Mouse (Mus musculus): Measurements from ENCODE around the gene Cxcr5. TPM values are rescaled to one million over a fixed set of nuclear protein-coding genes. Genes with fewer than 3 reads are reported as not detected.

Gene Cxcr5
- polyA plus RNA-seq, 1 experiment from 2014 or later: 0.13 TPM

GRCm38 (mm10) chr9:44498421-44499355 is 63.0 kb downstream of the Cxcr5 start:
- no peaks in the 10 kb centered on the region for H3K9me3 ChIP-seq (replicated peaks; ENCODE audit: control insufficient read depth, low read length)
- peaks cover 42% of the 10 kb centered on the region for H3K4me1 ChIP-seq (ENCODE audit: control insufficient read depth, insufficient read depth, low read length)
- H3K4me2 ChIP-seq (ENCODE audit: low read depth, low read length): peak overlapping the region; percentile 85
- peak overlapping the region; percentile 72 for H3K9ac ChIP-seq (replicated peaks; ENCODE audit: low read length)
- ATAC-seq (replicated peaks; ENCODE audit: insufficient number of reproducible peaks, low FRiP score, low TSS enrichment, low read depth) (peak; percentile 78), DNase-seq (ENCODE audit: low spot score) (peak; percentile 91)
- no peaks in the 10 kb centered on the region for H3K36me3 ChIP-seq (replicated peaks; ENCODE audit: control insufficient read depth, insufficient read depth, low read depth, low read length)
- 0% methylated on average over 58 of the region's 59 CpGs for WGBS
- H3K27ac ChIP-seq (replicated peaks; ENCODE audit: low read depth, low read length): peak overlapping the region; percentile 92
- H3K27me3 ChIP-seq (ENCODE audit: control insufficient read depth, insufficient read depth, low read length): no peaks in the 10 kb centered on the region
- peak overlapping the region; percentile 41 for H3K4me3 ChIP-seq (ENCODE audit: low read depth, low read length)

- Histone ChIP-seq H3K4me3 (ENCODE audit: low read depth, low read length) (peak overlapping the region; percentile 41), H3K9me3 (replicated peaks; ENCODE audit: control insufficient read depth, low read length) (no peaks in the 10 kb centered on the region), H3K27me3 (ENCODE audit: control insufficient read depth, insufficient read depth, low read length) (no peaks in the 10 kb centered on the region), H3K36me3 (replicated peaks; ENCODE audit: control insufficient read depth, insufficient read depth, low read depth, low read length) (no peaks in the 10 kb centered on the region), H3K4me2 (ENCODE audit: low read depth, low read length) (peak overlapping the region; percentile 85), H3K9ac (replicated peaks; ENCODE audit: low read length) (peak overlapping the region; percentile 72), H3K4me1 (ENCODE audit: control insufficient read depth, insufficient read depth, low read length) (peaks cover 45% of the 10 kb centered on the region), H3K27ac (replicated peaks; ENCODE audit: low read depth, low read length) (peak overlapping the region; percentile 92)
- ATAC-seq (replicated peaks; ENCODE audit: insufficient number of reproducible peaks, low FRiP score, low TSS enrichment, low read depth) (no peak; the same call in 1 of the 2 replicates), DNase-seq (ENCODE audit: low spot score) (peak; percentile 81)
- WGBS: 2% methylated on average over 11 of the region's 11 CpGs
These were observed 63.9 kb downstream of the Cxcr5 start for GRCm38 (mm10) chr9:44497624-44498377.

DNA sequence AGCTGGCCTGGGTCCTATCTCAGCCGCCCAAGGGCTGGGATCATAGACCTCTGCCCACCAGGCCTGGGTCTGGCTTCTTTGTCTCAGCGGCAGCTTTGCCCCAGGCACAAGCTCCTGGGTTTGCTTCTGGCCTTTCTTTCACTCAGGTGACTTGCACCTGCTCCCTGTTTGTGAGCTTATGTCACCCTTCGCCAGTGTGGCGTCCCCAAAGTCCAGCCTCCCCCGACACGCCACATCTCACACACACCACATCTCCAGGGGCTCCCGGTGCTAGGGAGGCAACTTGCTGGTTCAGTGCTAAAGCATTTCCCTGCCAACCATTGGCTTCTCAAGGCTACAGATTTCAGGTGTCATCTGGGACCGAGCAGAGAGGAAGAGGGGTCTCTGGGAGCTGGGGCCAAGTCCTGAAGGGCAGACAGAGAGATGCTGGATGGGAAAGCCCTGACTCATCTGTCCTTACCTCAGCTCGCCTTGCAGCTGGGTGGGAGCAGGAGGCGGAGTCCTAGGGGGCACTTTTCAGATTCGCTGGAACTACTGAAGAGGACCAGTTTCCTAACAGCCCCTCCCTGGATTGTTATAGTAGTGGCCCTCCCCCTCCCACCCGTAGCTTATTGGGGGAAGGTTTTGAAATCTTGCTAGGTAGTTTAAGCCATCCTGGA is 64.7 kb downstream of the Cxcr5 start:
- DNase-seq (ENCODE audit: low spot score): peak; percentile 18
- Histone ChIP-seq H3K9me3 (replicated peaks; ENCODE audit: control insufficient read depth, low read length) (no peaks in the 10 kb centered on the region), H3K27me3 (ENCODE audit: control insufficient read depth, insufficient read depth, low read length) (no peaks in the 10 kb centered on the region), H3K4me1 (ENCODE audit: control insufficient read depth, insufficient read depth, low read length) (peaks cover 48% of the 10 kb centered on the region), H3K9ac (replicated peaks; ENCODE audit: low read length) (0 out of 2 replicates have a peak overlapping the region, but pooled peaks have one; percentile 9), H3K4me3 (ENCODE audit: low read depth, low read length) (no peak overlapping the region), H3K27ac (replicated peaks; ENCODE audit: low read depth, low read length) (0 out of 2 replicates have a peak overlapping the region, but pooled peaks have one; percentile 16), H3K4me2 (ENCODE audit: low read depth, low read length) (peak overlapping the region; percentile 13; the same call in 1 of the 2 replicates), H3K36me3 (replicated peaks; ENCODE audit: control insufficient read depth, insufficient read depth, low read depth, low read length) (no peaks in the 10 kb centered on the region)
- ATAC-seq (replicated peaks; ENCODE audit: insufficient number of reproducible peaks, low FRiP score, low TSS enrichment, low read depth): no peak
- 42% methylated on average over 12 of the region's 12 CpGs for WGBS

DNA sequence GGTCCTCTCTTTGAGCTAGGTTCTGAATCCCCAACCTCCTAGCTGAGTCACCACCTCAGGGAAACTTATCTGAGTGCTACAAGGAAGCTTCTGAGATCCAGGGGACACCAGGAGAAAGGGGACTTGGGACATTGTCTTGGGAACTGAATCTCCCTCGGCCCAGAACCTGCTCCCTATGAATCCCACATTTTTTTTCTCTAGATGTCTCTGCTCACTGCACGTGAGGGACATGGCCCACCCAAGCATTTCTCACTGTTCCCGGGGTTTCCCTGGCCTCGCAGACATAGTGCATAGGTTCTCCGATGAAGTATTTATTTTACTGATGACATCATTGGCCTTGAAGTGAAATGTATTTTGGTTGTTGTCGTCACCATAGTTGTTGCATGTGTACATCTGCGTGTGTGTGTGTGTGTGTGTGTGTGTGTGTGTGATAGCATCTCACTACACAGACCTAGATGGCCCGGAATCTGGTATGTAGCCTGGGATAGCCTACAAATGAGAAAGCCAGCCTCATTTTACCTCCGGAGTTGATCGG is 65.8 kb downstream of the Cxcr5 start:
- H3K9me3 ChIP-seq (replicated peaks; ENCODE audit: control insufficient read depth, low read length): no peaks in the 10 kb centered on the region
- peaks cover 54% of the 10 kb centered on the region for H3K4me1 ChIP-seq (ENCODE audit: control insufficient read depth, insufficient read depth, low read length)
- 86% methylated on average over 10 of the region's 10 CpGs for WGBS
- no peak for ATAC-seq (replicated peaks; ENCODE audit: insufficient number of reproducible peaks, low FRiP score, low TSS enrichment, low read depth)
- H3K36me3 ChIP-seq (replicated peaks; ENCODE audit: control insufficient read depth, insufficient read depth, low read depth, low read length): no peaks in the 10 kb centered on the region
- no peak overlapping the region for H3K4me3 ChIP-seq (ENCODE audit: low read depth, low read length)
- H3K27me3 ChIP-seq (ENCODE audit: control insufficient read depth, insufficient read depth, low read length): no peaks in the 10 kb centered on the region
- H3K4me2 ChIP-seq (ENCODE audit: low read depth, low read length): no peak overlapping the region
- H3K27ac ChIP-seq (replicated peaks; ENCODE audit: low read depth, low read length): 0 out of 2 replicates have a peak overlapping the region, but pooled peaks have one; percentile 32
- H3K9ac ChIP-seq (replicated peaks; ENCODE audit: low read length): no peak overlapping the region
- no peak for DNase-seq (ENCODE audit: low spot score)

- 26% methylated on average over 9 of the region's 9 CpGs for WGBS
- no peaks in the 10 kb centered on the region for H3K9me3 ChIP-seq (replicated peaks; ENCODE audit: control insufficient read depth, low read length)
- no peaks in the 10 kb centered on the region for H3K36me3 ChIP-seq (replicated peaks; ENCODE audit: control insufficient read depth, insufficient read depth, low read depth, low read length)
- no peak overlapping the region for H3K9ac ChIP-seq (replicated peaks; ENCODE audit: low read length)
- no peak overlapping the region for H3K4me3 ChIP-seq (ENCODE audit: low read depth, low read length)
- DNase-seq (ENCODE audit: low spot score): peak; percentile 35
- peak overlapping the region; percentile 32; the same call in 1 of the 2 replicates for H3K27ac ChIP-seq (replicated peaks; ENCODE audit: low read depth, low read length)
- H3K27me3 ChIP-seq (ENCODE audit: control insufficient read depth, insufficient read depth, low read length): no peaks in the 10 kb centered on the region
- peaks cover 57% of the 10 kb centered on the region for H3K4me1 ChIP-seq (ENCODE audit: control insufficient read depth, insufficient read depth, low read length)
- ATAC-seq (replicated peaks; ENCODE audit: insufficient number of reproducible peaks, low FRiP score, low TSS enrichment, low read depth): no peak
- peak overlapping the region; percentile 5; the same call in 1 of the 2 replicates for H3K4me2 ChIP-seq (ENCODE audit: low read depth, low read length)
These were observed 66.5 kb downstream of the Cxcr5 start for GRCm38 (mm10) chr9:44494863-44495809.

DNA sequence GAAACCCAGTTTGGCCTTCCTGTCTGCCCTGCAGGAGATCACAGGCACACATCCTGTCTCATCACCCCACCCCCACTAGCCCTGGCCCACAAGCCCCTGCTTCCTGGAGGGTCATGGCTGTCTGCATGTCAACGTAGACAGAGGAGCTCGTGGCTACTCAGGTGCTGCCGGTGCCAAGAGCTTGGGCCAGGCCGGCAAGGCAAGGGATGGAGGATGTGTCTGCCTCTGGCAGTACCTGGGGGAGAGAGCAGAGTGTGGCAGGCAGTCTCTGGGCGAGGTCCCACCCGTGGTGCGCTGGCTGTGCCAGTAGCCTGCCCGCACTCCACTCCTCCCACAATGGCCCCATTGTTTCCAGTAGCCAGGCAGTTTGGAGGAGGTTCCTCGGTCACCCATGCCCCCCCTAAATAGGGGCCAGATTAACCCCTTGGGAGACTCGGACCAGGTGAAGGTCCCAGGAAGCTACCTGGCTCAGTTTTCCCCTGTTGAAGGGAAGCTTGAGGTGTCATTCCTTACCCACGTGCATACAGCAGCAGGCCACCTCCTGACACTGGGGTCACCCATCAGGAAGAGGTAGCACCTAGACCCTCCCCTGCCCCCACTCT is 67.3 kb downstream of the Cxcr5 start:
- H3K27ac ChIP-seq (replicated peaks; ENCODE audit: low read depth, low read length): no peak overlapping the region
- no peaks in the 10 kb centered on the region for H3K36me3 ChIP-seq (replicated peaks; ENCODE audit: control insufficient read depth, insufficient read depth, low read depth, low read length)
- ATAC-seq (replicated peaks; ENCODE audit: insufficient number of reproducible peaks, low FRiP score, low TSS enrichment, low read depth): no peak
- no peak for DNase-seq (ENCODE audit: low spot score)
- H3K4me2 ChIP-seq (ENCODE audit: low read depth, low read length): peak overlapping the region; percentile 6; the same call in 1 of the 2 replicates
- WGBS: 7% methylated on average over 11 of the region's 11 CpGs
- H3K27me3 ChIP-seq (ENCODE audit: control insufficient read depth, insufficient read depth, low read length): no peaks in the 10 kb centered on the region
- H3K4me1 ChIP-seq (ENCODE audit: control insufficient read depth, insufficient read depth, low read length): peaks cover 62% of the 10 kb centered on the region
- no peak overlapping the region for H3K4me3 ChIP-seq (ENCODE audit: low read depth, low read length)
- H3K9me3 ChIP-seq (replicated peaks; ENCODE audit: control insufficient read depth, low read length): no peaks in the 10 kb centered on the region
- no peak overlapping the region for H3K9ac ChIP-seq (replicated peaks; ENCODE audit: low read length)

Measured in embryonic facial prominence, embryonic 11.5 days (tissue).